Mouse (Mus musculus): Measurements from ENCODE around the gene A26c2. TPM values are rescaled to one million over a fixed set of nuclear protein-coding genes. Genes with fewer than 3 reads are reported as not detected.

The A26c2 gene
- polyA plus RNA-seq (2017; shearing (Covaris generic)) = not detected

DNA sequence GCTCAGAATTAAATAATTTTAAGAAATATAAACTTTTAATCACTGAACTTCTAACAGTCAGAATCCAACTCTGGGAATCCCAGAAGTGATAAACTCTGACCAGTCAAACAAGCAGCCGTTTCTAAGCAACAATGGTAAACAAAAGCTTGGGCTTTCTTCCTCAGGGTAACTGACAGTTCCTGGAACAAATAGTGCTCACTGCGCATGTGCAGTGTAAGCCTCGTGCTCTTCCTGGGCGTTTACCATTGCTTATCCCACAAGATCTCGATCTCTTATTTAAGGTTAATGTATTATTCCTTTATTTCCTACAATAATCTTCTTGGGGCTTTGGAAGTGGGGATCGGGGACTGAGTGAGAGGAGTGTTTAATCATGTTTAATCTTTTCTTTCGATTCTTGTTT lies at the start of gene A26c2:
A26c2 (minus strand) TSS at position 101 of the 400 bp plus-strand sequence.

